Mouse (Mus musculus) monocyte, adult 5-6 weeks (primary cell): ENCODE results near the gene Purb. TPM values are rescaled to one million over a fixed set of nuclear protein-coding genes. Genes with fewer than 3 reads are reported as not detected.

Experiments used
- ATAC-seq: fragments of 153-309, 156-312 bp; replicated peaks from 2 replicates; pipeline ENCODE4 v1.8.0; 2017; ENCODE audit warnings: mild to moderate bottlenecking; ENCODE audit not compliant: low TSS enrichment, insufficient number of reproducible peaks, severe bottlenecking, poor library complexity, low FRiP score
- total RNA-seq: library from RNA; stranded (forward); fragments of 200-1000, 200-491, 200-594 nt; gene quantifications from 3 replicates; pipeline ENCODE4 v1.2.3, GENCODE M21; 2017

Purb gene
- 67.4 to 82.3 TPM (median 75.6 TPM) in 3 replicates for total RNA-seq

GRCm38 (mm10) chr11:6475867-6476484 lies at the start of gene Purb:
Gene Purb (minus strand): TSS chr11:6475917.
- peak; percentile 68 for ATAC-seq

GRCm38 (mm10) chr11:6525241-6525640 lies 49.5 kb upstream of the Purb start:
- no peak for ATAC-seq

- no peak for ATAC-seq
Observed at GRCm38 (mm10) chr11:6524880-6525238, 49.1 kb upstream of the Purb start.

- ATAC-seq, result no peak
Observed at GRCm38 (mm10) chr11:6524165-6524879, 48.6 kb upstream of the Purb start.

- no peak for ATAC-seq
Observed at GRCm38 (mm10) chr11:6523662-6524088, 48.0 kb upstream of the Purb start.

GRCm38 (mm10) chr11:6522782-6523525 lies 47.2 kb upstream of the Purb start:
- ATAC-seq, result peak; percentile 28

GRCm38 (mm10) chr11:6520507-6521173 lies 44.9 kb upstream of the Purb start, which contains the start of gene Myo1g:
Gene Myo1g (minus strand): TSS chr11:6520965.
- peak; percentile 60 for ATAC-seq

- peak; percentile 54 for ATAC-seq
Observed at GRCm38 (mm10) chr11:6519491-6520033, 43.8 kb upstream of the Purb start.

GRCm38 (mm10) chr11:6514837-6515236 lies 39.1 kb upstream of the Purb start:
- ATAC-seq, result no peak

GRCm38 (mm10) chr11:6508269-6508876 lies 32.7 kb upstream of the Purb start:
- ATAC-seq, result peak; percentile 52

- ATAC-seq, result no peak
Observed at GRCm38 (mm10) chr11:6506516-6506915, 30.8 kb upstream of the Purb start.

GRCm38 (mm10) chr11:6504689-6505088 lies 29.0 kb upstream of the Purb start:
- ATAC-seq, result peak; percentile 27; the same call in 1 of the 2 replicates

GRCm38 (mm10) chr11:6504226-6504625 lies 28.5 kb upstream of the Purb start:
- no peak for ATAC-seq

GRCm38 (mm10) chr11:6502506-6502905 lies 26.8 kb upstream of the Purb start:
- ATAC-seq, result no peak

GRCm38 (mm10) chr11:6497311-6497948 lies 21.7 kb upstream of the Purb start:
- ATAC-seq, result peak; percentile 92

GRCm38 (mm10) chr11:6489691-6490503 lies 14.2 kb upstream of the Purb start:
- ATAC-seq, result peak; percentile 87

- no peak for ATAC-seq
Observed at GRCm38 (mm10) chr11:6489257-6489656, 13.5 kb upstream of the Purb start.
